Mouse (Mus musculus): ENCODE data around the gene Slc36a3.
"Not testable (repeated sequence)": the region's sequence is repeated elsewhere in the genome, so short reads cannot be mapped to it uniquely, and the experiment has no call there.

The Slc36a3 gene

DNA sequence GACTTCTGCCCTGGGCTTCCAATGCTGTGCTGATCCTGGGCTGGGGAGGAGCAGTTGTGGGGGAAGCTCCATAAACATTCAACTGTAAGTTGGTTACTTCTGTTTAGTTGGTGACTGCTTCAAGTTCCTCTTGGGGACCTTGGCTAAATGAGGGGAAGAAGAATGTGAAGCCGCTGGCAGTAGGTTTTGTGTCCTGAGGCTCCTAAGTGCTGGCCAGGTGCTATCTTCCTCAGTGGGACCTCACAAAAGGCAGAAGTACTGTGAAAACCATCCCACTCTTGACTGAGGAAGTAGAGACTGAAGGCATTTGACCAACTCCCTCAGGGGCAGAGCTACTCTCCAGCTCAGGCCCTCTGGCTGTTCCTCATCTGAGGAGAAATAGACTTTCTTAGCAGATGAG is 44.9 kb downstream of the Slc36a3 start:
- no peak for DNase-seq (ENCODE audit: low read depth)

DNA sequence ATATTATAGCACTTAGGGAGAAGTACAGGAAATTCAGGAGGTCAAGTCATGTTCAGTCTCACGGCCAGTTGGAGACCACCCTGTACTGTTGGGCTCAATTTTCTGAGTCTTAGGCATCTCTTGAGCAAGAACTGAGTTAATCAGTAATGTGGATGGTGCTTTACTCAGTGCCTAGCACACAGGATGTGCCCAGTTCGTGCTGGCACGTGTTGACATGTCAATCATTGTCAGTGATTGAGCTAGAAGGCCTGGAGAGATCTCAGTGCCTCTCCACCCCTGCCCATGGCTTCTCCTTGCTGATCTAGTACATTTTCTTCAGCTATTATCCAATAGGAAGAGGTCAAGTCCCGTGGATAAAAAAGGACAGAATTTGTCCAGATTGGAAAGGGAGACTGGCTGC is 46.1 kb downstream of the Slc36a3 start:
- DNase-seq (ENCODE audit: low read depth), result no peak

DNA sequence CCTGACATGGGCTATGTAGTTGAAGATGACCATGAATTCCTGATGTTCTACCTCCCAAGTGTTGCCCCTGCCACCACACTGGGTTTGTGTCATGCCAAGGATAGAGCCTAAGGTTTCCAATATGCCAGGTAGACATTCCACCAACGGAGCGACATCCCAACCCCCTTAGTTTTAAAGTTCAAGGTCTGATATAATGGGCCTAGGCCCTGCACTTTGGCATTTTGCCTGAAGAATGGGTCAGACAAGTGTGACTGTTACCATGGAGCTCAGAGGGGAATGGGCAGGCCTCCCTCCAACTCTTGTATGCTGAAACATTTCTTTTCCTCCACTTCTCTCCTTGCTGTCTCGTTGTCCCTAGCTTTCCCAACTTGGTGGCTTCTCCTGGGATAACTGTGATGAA is 48.3 kb downstream of the Slc36a3 start:
- no peak for DNase-seq (ENCODE audit: low read depth)

DNA sequence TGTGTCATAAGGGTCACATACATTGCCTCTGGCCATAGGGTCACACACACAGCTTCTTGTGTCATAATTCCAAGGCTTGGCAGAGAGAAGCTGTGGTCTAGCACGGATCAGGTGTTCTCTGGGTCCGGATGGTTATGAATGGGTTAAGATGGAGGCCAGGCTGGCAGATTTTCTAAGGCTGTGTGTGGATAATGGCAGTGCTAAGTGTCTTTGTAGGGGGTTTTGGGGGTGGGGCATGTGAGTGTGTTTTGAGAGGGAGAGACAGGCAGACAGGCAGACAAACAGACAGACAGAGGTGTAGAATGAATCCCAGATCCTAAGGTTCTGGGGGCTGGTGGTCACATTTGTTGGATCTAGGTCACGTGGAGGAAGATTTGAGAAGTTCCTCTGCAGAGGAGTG is 49.5 kb downstream of the Slc36a3 start:
- DNase-seq (ENCODE audit: low read depth), result no peak

DNA sequence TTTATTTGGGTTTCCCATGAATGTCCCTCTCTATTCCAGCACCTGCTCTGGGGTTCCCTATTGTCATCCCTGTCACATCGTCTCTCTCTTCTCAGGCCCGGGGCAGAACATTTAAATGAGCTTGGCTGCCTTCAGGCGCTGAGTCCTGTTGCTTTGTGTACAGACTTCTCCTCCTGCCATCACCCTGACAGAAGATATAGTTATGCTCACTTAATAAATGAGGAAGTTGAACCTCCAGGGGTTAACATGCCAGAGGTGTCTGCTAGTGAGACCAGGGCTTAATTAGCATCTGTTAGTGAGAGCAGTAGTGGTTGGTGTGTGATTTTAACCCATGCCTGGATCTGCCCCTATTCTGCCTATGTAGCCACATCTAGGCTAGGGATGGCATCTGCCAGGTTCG is 51.6 kb downstream of the Slc36a3 start:
- no peak for DNase-seq (ENCODE audit: low read depth)

DNA sequence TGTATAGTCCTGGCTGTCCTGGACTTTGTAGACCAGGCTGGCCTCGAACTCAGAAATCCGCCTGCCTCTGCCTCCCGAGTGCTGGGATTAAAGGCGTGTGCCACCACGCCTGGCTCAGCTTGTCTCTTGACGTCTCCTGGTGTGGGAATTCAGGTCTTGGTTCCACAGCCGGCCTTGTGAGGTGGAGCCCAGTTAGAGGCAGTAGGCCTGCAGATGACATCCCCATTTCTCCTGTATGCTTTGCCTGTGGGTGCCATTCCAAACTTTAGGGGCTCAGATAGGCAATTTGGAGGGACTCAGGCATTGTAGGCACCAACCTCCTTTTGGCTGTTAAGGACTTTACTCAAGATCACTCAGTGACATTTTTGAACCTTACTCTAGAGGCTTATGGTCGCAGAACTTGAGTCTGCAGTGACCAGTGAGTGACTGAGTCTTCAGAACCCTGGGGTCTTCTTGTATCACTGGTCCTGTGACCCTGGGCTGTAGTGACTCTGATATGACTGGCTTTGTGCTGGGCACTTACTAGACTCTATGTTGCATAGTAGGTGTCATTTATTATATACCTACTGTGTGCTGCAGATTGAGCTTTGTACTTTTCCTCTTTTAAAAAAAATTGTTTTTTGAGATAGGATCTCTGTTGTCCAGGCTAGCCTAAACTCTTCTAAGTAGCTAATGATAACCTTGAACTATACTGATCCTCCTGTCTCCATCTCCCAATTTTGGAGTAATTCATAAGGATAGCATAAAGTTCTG is 52.3 kb downstream of the Slc36a3 start:
- DNase-seq (ENCODE audit: low read depth), result no peak

DNA sequence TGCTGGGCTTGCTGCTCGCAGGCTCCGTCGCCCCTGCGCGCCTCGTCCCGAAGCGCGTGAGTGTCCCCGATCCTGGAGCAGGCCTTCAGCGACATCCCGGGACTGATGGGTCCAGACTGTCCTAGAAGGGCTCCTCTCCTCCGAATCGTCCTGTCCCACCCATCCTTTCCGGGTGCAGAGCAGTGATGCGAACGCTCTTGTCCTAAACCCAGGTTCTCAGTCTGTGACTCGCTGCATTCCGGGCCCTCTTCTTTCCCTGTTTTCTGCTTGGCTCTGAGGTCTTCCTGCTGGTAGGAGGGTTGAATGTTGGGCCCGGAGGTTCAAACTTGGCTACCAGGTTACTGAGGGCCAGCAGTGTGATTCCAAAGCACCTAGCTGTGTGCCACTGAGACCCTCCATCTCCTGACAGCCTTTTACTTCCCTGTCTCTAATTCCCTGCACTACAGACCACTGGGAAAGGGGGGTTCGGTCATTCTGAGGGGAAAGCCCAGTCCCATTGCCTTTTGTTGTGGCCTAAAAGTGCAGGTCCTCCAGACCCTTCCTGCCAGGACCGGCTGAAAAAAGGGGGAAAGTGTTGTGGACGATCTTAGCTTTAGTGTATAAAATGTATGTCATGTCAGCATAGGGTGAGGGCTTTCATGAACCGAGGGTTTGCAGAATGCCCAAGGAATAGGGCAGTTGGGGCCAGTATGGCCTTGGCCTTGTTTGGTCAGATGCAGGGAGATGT is 53.2 kb downstream of the Slc36a3 start:
- no peak for DNase-seq (ENCODE audit: low read depth)

DNA sequence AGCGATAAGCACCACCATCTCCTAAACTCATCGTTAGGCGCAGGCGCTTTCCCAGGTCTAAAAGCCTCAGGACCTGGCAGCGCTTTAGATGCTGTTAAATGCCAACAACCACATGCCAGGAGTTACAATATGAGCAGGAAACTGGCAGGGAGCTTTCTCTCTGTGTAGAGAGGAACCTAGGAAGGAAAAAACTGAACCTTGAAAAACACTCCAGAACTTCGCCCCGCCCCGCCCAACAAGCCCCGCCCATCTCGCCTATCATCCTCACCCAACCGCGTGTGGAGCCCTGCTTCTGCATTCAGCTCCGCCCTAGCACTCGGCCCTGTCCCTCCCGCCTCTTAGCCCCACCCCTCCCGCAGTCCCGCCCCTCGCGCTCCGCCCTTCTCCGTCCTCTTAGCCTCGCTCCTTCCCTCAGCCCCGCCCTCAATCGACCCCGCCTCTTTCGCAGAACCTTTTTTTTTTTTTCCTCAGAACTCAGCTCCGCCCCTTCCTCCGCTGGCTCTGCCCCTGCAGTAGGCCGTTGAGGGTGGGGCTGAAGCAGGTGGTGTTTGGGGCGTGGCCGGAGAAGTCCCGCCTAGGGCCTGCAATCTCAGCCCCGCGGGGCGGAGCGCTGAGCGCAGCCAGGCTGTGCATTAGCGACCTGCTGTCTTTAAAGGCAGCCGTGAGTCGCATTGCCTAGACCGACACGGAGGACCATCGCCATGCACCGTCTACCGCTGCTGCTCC is 53.9 kb downstream of the Slc36a3 start, which contains the start of gene Gm2a:
TSS of gene Gm2a (plus strand) at position 653 of the 726 bp plus-strand sequence.
- DNase-seq (ENCODE audit: low read depth), result peak; percentile 98

DNA sequence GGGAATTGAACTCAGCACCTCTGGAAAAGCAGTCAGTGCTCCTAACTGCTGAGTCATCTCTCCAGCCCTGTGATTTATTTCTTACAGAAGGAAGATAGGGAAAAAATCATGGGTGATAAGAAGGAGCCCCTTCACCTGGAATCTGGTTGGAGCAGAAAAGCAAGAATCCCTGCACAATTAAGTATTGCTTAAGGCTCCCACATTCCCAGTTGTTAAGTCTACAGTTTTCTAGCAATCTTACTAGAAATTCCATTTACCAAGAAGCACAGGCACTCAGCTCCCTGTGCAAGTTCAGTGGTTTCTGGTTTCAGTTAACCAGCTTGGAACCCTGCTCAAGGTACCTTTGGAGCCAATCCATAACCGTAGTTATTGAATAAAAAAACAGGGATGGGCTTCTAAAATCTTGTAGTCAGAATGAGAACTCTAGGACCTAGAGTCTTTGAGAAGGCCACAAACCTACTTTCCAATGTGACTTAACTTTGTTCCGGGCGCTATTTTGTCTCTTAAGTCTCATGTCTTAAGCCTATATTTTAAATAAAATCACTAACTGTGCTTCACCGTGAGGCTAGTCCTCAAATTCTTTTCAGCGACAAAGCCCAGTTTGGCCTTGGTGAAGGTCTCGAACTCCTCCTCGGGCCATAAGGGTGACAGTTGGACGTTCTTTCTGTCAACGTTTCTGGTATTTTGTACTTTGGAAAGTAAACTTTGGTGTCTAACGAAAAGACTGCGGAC is 54.6 kb downstream of the Slc36a3 start:
- DNase-seq (ENCODE audit: low read depth), result peak; percentile 39

DNA sequence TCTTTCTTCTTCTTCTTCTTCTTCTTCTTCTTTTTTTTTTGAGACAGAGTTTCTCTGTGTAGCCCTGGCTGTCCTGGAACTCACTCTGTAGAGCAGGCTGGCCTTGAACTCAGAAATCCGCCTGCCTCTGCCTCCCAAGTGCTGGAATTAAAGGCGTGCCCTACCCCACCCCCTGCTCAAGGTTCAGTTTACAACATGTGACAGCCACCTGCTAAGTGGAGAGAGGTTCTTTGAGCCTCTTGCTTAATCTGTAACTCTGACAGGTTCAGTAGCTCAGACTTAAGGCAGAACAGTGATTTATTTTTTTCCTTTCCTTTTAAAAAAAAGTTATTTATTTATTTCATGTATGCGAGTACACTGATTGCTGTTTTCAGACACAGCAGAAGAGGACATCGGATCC is 55.2 kb downstream of the Slc36a3 start:
- DNase-seq (ENCODE audit: low read depth), result not testable (repeated sequence)

DNA sequence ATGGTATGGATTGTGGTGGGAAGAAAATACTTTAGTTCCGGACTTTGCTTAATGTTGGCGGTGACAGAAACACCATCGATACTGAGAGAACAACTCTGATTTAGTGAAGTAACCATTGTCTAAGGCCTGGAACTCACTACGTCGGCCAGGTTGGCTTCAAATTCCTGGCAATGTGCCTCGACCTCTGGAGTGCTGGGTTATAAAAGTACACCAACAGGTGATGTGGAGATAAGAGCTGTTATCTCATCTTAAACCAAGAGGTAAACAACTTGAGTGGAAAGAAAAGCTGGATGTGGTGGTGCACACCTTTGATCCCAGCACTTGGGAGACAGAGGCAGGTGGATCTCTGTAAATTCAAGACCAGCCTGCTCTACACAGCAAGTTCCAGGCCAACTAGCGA is 58.4 kb downstream of the Slc36a3 start:
- DNase-seq (ENCODE audit: low read depth), result no peak

DNA sequence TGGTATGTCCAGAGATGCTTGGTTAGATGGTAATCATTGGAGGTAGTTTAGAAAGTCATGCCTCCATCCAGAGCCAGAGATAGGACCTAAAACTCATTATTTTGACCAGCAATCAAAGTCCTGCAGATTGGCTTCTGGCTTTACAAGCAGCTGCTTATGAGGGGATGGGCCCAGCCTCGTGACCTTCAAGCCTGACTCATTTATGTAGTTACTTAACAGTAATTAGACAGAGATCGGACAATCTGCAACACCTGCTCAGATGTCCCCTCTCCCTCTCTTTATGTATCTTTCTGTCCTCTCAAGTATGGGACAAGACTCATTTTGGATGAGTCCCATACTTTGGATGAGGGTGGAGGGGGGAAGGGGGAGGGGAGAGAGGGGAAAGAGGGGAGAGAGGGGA is 61.6 kb downstream of the Slc36a3 start:
- no peak for DNase-seq (ENCODE audit: low read depth)

DNA sequence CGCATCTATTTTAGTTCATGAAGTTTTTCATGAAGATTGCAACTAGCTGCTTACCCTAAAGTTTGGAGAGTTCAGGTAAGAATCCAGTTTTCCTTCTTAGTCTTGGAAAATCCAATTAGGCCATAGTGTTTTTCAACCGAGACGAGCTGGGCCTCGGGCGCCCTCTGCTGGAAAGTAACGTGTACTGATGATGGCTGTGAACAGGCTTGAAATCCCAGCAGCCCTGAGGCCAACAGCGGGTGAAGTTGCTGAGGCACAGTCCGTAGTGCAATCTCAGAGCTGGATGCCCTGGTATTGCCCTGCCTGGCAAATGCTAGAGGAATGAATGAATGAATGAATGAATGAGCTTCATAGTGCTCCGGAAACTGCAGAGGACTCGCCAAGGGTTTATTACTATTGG is 64.5 kb downstream of the Slc36a3 start:
- DNase-seq (ENCODE audit: low read depth), result peak; percentile 32

DNA sequence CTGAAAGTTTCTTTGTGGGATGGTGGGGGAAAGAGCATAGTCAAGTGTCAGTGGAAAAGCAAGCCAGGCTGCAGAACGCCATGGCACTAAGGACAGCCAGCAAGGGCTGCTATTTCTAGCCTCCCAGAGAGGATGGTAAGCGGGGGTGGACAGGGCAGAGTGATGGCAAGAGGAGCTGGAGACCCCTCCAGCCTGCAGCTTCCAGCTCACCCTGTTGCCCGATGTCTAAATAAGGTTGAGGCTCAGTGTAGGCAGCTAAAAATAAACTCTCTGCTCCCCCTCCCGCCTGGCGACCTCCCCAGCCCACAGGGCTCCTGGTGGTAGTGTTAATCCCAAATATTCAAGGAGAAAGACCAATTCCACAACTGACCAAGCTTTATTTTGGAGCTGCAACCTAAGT is 66.1 kb downstream of the Slc36a3 start:
- DNase-seq (ENCODE audit: low read depth), result no peak

DNA sequence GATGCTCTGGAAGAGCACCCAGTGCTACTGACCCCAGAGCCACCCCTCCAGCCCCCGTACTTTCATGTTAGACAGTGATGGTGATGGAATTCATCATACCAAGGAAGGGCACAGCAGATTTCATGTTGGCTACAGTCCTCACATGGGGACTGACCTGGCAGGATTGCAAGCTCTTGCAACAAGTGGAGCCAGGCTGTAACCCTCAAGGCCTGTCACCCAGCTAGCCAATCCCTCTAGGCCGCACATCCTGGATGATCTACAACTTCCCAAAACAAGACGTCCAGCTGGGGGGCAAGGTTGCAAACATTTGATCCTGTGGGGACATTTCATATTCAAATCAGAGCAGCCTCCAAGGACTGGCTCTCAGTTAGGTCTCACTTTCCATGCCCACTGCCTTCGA is 66.9 kb downstream of the Slc36a3 start:
- DNase-seq (ENCODE audit: low read depth), result no peak

DNA sequence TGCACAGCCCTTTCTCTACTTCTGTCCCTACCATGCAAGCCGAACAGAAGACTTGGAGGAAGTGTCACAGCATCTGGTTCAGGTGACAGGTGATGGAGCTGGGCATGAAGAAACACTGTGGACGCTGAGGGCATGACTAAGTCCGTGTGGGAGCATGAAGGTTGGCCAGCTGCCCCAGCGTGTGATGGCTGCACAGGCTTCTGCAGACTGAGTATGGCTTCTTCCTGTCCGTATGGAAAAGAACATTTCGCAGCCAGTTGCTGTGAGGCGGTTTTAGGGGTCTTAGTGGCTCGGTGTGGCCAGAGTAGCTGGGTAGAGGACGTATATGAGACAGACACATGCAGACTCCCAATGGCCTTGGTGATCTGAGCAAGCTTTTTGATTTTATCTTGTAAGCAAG is 70.3 kb downstream of the Slc36a3 start:
- no peak for DNase-seq (ENCODE audit: low read depth)

DNA sequence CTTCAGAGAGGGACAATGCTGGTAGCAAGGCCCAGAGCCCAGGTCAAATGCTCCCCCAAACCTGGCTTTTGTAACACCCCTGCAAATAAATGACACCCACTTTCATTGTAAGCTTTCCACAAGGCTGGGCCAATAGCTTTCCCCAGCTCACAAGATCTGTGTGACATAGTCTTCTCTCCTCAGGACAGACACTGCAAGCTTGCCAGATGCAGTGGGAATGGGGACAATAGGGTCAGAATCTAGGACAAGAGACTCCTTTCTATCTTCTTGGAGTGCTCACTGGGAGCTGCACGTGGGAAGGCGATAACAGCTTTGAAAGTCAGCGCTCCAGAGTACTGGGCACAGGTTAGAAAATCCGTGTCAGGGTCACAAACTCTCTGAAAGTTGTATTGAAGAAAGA is 72.3 kb downstream of the Slc36a3 start:
- DNase-seq (ENCODE audit: low read depth), result no peak

DNA sequence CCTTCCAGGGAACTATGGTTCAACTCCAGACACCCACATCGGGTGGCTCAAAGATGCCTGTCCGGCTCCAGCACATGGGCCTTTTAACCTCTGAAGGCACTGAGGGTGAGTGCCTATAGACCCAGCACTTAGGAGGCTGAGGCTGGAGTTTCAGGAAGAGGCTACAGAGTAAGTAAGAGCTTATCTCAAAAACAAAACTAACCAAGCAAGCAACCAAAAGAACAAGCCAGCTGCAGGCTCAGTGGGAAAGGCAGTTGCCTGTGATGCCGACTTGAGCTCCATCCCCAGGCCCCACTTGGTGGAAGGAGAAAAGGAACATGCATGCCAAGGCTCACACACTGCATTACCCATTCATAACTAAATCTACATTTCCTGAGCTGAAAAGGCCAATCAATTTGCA is 73.0 kb downstream of the Slc36a3 start:
- no peak for DNase-seq (ENCODE audit: low read depth)

DNA sequence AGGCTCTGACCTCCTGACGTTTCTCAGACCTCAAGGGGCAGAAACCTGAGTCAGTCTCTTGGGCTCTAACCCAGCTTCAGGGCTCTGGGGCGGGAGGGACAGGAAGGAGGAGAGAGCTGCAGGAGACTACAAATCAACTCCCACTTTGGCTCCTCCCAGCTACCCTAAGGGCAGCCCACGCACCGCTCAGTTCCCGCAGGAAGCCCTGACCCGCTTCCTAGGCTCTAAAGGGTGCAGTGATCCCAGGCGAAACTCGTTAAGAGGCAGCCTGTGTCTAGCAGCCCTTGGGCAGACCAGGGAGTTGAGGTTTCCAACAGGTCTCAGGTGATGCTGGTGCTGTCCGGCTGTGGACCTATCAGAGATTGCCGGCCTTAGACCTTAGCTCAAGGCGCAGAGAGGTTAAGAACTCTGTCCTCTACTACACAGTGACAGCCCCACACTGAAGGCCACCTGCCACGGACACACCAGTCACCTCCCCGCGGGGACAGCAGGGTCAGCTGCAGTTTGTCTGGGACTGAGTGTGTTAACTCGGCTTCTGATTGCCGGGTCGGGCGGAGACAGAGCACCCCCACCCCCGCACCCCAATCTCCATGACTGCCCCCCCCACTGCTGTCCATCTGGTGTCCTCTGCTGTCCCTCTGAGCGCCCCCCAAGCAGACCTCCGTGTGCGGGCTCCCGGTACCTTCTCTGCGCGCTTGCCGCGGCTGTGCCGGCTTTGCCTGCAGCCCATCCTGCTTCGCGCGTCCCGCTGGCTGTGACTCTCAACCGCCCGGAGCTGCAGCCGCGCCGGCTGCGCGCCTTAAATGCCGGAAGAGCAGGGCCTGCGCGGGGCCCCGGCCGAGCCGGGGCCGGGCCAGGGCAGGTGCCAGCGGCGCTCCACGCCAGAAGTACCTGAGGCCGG is 73.9 kb downstream of the Slc36a3 start, which contains the start of gene Ccdc69:
TSS of gene Ccdc69 (minus strand) at position 801 of the 901 bp plus-strand sequence.
- peak; percentile 61 for DNase-seq (ENCODE audit: low read depth)

DNA sequence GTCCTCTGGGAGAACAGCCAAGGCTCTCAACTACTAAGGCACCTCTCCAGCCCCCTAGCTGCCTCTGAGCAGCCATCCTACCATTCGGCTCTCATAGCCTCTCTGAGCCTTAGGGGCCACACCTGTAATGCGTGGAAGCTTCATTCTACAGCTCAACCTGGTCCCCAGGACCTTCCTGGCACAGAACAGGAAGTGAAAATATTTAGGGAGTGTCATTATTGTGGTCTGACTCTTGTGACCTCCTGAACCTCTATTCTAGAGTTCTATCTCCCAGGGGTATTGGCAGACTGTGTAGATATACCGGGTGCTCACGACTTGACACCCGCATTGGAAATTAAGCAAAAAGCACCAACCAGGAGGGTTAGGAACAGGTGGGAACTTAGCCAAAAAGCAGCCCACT is 75.3 kb downstream of the Slc36a3 start:
- DNase-seq (ENCODE audit: low read depth), result no peak

DNA sequence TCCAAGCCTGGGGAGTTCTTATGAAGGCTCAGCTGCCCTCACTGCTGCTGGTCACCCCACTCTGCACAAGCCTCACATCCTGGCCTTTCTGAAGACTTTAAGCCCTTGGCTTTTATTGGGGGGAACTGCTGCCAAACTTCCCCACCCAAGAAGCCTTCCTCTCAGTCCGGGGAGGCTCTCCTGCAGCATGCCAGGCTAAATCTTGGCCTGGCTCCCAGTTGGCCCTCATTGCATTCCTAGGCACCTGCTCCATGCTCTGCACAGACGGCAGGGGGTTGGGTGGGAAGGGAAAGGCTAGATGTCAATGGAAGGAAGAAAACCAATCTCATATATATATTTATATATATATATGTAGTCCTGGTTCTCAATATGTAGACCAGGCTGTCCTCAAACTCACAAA is 75.9 kb downstream of the Slc36a3 start:
- no peak for DNase-seq (ENCODE audit: low read depth)
